Mouse (Mus musculus) bone marrow macrophage, adult 2 months (primary cell): ENCODE measurements around the gene Nudt2.

Source experiments
- CTCF ChIP-seq: IDR thresholded peaks from 2 replicates; pipeline ENCODE4 v1.5.1; 2012; ENCODE audit warnings: low read depth, mild to moderate bottlenecking, low read length, moderate library complexity
- POLR2A ChIP-seq: IDR thresholded peaks from 2 replicates; pipeline ENCODE4 v1.6.1; 2012; ENCODE audit warnings: mild to moderate bottlenecking, low read depth, low read length, borderline replicate concordance

GRCm38 (mm10) chr4:41478751-41479455, 14.0 kb downstream of the Nudt2 start:
- no peak for TF ChIP-seq CTCF
- no peak for TF ChIP-seq POLR2A
